Mouse (Mus musculus) E14TG2a.4 (cell line): Measurements from ENCODE around the gene Rnf227.

Source experiments
- CTCF ChIP-seq: conservative IDR thresholded peaks from 2 replicates; pipeline ENCODE4 v1.5.1; 2014; ENCODE audit warnings: low read length
- NANOG ChIP-seq: IDR thresholded peaks from 2 replicates; pipeline ENCODE4 v1.6.1; 2014; ENCODE audit warnings: borderline replicate concordance, low read length, mixed read lengths
- POU5F1 ChIP-seq: IDR thresholded peaks from 2 replicates; pipeline ENCODE4 v1.6.1; 2014; ENCODE audit warnings: low read length, borderline replicate concordance

DNA sequence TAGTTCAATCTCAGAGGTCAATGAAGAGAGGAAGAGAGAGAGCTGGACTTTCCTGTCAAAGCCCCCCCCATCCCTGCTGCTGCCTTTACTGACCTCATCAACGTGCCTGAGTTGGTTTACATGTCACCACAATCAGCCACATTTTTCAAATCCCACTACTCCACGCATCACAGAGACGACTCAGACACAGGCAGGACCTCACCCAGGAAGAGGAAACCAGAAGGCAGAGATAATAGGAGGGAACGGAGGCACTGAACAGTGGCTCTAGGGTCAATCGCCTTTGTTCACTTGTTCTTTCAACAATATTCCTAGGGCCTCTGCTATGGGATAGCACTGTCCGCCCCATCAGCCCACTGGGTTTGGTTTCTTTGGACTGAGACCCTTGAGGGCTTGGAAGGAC is 12.6 kb upstream of the Rnf227 start:
- TF ChIP-seq CTCF (no peak), POU5F1 (no peak), NANOG (no peak)
